Mouse (Mus musculus) skeletal muscle tissue, postnatal 0 days (tissue): ENCODE data around the gene Clic1. TPM values are rescaled to one million over a fixed set of nuclear protein-coding genes. Genes with fewer than 3 reads are reported as not detected.

Experiments
- polyA plus RNA-seq: library from polyadenylated mRNA; unstranded; fragments of >200 nt; fragmentation: Nextera tagmentation; extraction: Ambion mirVana; gene quantifications from 2 replicates; pipeline ENCODE4 v1.2.1, GENCODE M21; 2015

Clic1 gene
- polyA plus RNA-seq, 1 experiment from 2014 or later = 138 TPM

Other genes with a start within 250 kb of the Clic1 start
- not detected in 2 replicates for gene Cyp21a1, start 245.4 kb upstream of the Clic1 start, polyA plus RNA-seq
- 11.6 and 15.6 TPM in 2 replicates for gene Stk19, start 213.0 kb upstream of the Clic1 start, polyA plus RNA-seq
- 21.0 and 22.2 TPM in 2 replicates for gene Dxo, start 212.9 kb upstream of the Clic1 start, polyA plus RNA-seq
- gene Skiv2l, start 199.8 kb upstream of the Clic1 start, polyA plus RNA-seq = 15.7 and 16.8 TPM in 2 replicates
- gene Nelfe, start 199.6 kb upstream of the Clic1 start, polyA plus RNA-seq = 33.1 and 42.1 TPM in 2 replicates
- 4.1 and 6.3 TPM in 2 replicates for gene Cfb, start 187.4 kb upstream of the Clic1 start, polyA plus RNA-seq
- 0.87 and 0.99 TPM in 2 replicates for gene Zbtb12, start 170.5 kb upstream of the Clic1 start, polyA plus RNA-seq
- gene Gm20547, start 167.9 kb upstream of the Clic1 start, polyA plus RNA-seq = not detected in 2 replicates
- gene C2, start 151.7 kb upstream of the Clic1 start, polyA plus RNA-seq = 5.1 and 9.4 TPM in 2 replicates
- gene Ehmt2, start 151.5 kb upstream of the Clic1 start, polyA plus RNA-seq = 26.7 and 27.6 TPM in 2 replicates
- gene Slc44a4, start 135.5 kb upstream of the Clic1 start, polyA plus RNA-seq = not detected in 2 replicates
- 12.8 and 14.9 TPM in 2 replicates for gene Neu1, start 118.7 kb upstream of the Clic1 start, polyA plus RNA-seq
- 0.12 and 0.27 TPM in 2 replicates for gene Hspa1b, start 90.7 kb upstream of the Clic1 start, polyA plus RNA-seq
- 0.32 TPM in 1 of 2 replicates, not detected in the other for gene Gm20481, start 80.1 kb upstream of the Clic1 start, polyA plus RNA-seq
- gene Hspa1a, start 77.8 kb upstream of the Clic1 start, polyA plus RNA-seq = 2.5 and 3.8 TPM in 2 replicates
- gene Hspa1l, start 77.3 kb upstream of the Clic1 start, polyA plus RNA-seq = 2.7 and 2.8 TPM in 2 replicates
- gene Lsm2, start 68.1 kb upstream of the Clic1 start, polyA plus RNA-seq = 54.1 and 55.4 TPM in 2 replicates
- gene Vars, start 49.0 kb upstream of the Clic1 start, polyA plus RNA-seq = 27.6 and 32.6 TPM in 2 replicates
- gene Vwa7, start 33.4 kb upstream of the Clic1 start, polyA plus RNA-seq = 0.46 and 0.53 TPM in 2 replicates
- gene Sapcd1, start 21.9 kb upstream of the Clic1 start, polyA plus RNA-seq = 10.6 and 11.5 TPM in 2 replicates
- 2.2 and 3.5 TPM in 2 replicates for gene Msh5, start 3.2 kb upstream of the Clic1 start, polyA plus RNA-seq
- gene Ddah2, start 9.1 kb downstream of the Clic1 start, polyA plus RNA-seq = 144 and 157 TPM in 2 replicates
- 11.3 TPM in 1 of 2 replicates, not detected in the other for gene Ly6g6c, start 15.4 kb downstream of the Clic1 start, polyA plus RNA-seq
- gene Mpig6b, start 16.2 kb downstream of the Clic1 start, polyA plus RNA-seq = 0.08 and 0.30 TPM in 2 replicates
- 2.1 TPM in 1 of 2 replicates, not detected in the other for gene Ly6g6e, start 26.9 kb downstream of the Clic1 start, polyA plus RNA-seq
- gene Ly6g6d, start 28.1 kb downstream of the Clic1 start, polyA plus RNA-seq = 0.49 and 1.2 TPM in 2 replicates
- gene Ly6g6f, start 35.6 kb downstream of the Clic1 start, polyA plus RNA-seq = 0.11 and 0.29 TPM in 2 replicates
- 87.8 and 89.8 TPM in 2 replicates for gene Abhd16a, start 39.3 kb downstream of the Clic1 start, polyA plus RNA-seq
- gene Ly6g5c, start 58.3 kb downstream of the Clic1 start, polyA plus RNA-seq = 0.38 TPM in 1 of 2 replicates, not detected in the other
- gene Ly6g5b, start 65.5 kb downstream of the Clic1 start, polyA plus RNA-seq = 0.22 and 0.37 TPM in 2 replicates
- 8.4 and 9.1 TPM in 2 replicates for gene Gpank1, start 71.5 kb downstream of the Clic1 start, polyA plus RNA-seq
- gene Csnk2b, start 72.1 kb downstream of the Clic1 start, polyA plus RNA-seq = 203 and 204 TPM in 2 replicates
- 10.6 and 11.8 TPM in 2 replicates for gene D17H6S53E, start 76.4 kb downstream of the Clic1 start, polyA plus RNA-seq
- gene Apom, start 82.1 kb downstream of the Clic1 start, polyA plus RNA-seq = 0.30 and 0.81 TPM in 2 replicates
- gene Bag6, start 85.2 kb downstream of the Clic1 start, polyA plus RNA-seq = 39.5 and 42.1 TPM in 2 replicates
- gene Prrc2a, start 114.9 kb downstream of the Clic1 start, polyA plus RNA-seq = 51.8 and 55.0 TPM in 2 replicates
- 11.0 and 18.3 TPM in 2 replicates for gene Aif1, start 126.1 kb downstream of the Clic1 start, polyA plus RNA-seq
- gene Lst1, start 138.5 kb downstream of the Clic1 start, polyA plus RNA-seq = 14.2 and 24.5 TPM in 2 replicates
- 1.3 and 2.2 TPM in 2 replicates for gene Ltb, start 144.5 kb downstream of the Clic1 start, polyA plus RNA-seq
- 0.49 and 0.74 TPM in 2 replicates for gene Tnf, start 152.0 kb downstream of the Clic1 start, polyA plus RNA-seq
- gene Lta, start 155.4 kb downstream of the Clic1 start, polyA plus RNA-seq = 0.12 and 0.24 TPM in 2 replicates
- 0.40 and 0.83 TPM in 2 replicates for gene Gm16181, start 170.9 kb downstream of the Clic1 start, polyA plus RNA-seq
- 3.3 and 3.9 TPM in 2 replicates for gene Atp6v1g2, start 183.7 kb downstream of the Clic1 start, polyA plus RNA-seq
- gene Nfkbil1, start 185.8 kb downstream of the Clic1 start, polyA plus RNA-seq = 8.5 and 8.8 TPM in 2 replicates
- gene Ddx39b, start 191.8 kb downstream of the Clic1 start, polyA plus RNA-seq = 131 and 157 TPM in 2 replicates
- 113 and 180 TPM in 2 replicates for gene H2-D1, start 212.8 kb downstream of the Clic1 start, polyA plus RNA-seq